Mouse (Mus musculus) 3T3-L1 (cell line): ENCODE measurements around the gene Sh2b2.
"Not testable (repeated sequence)": the region's sequence is repeated elsewhere in the genome, so short reads cannot be mapped to it uniquely, and the experiment has no call there.

Experiments
- DNase-seq: peaks from one replicate; pipeline ENCODE4 v3.0.0-alpha.2; 2015; ENCODE audit warnings: low read depth, low spot score

Sh2b2 gene

GRCm38 (mm10) chr5:136240381-136240780 lies 6.0 kb downstream of the Sh2b2 start:
- no peak for DNase-seq

- no peak for DNase-seq
Measured at GRCm38 (mm10) chr5:136237607-136238006, 8.7 kb downstream of the Sh2b2 start.

GRCm38 (mm10) chr5:136236611-136237010 lies 9.7 kb downstream of the Sh2b2 start:
- DNase-seq: peak; percentile 28

- peak; percentile 22 for DNase-seq
Measured at GRCm38 (mm10) chr5:136230348-136231035, 15.9 kb downstream of the Sh2b2 start.

GRCm38 (mm10) chr5:136226246-136226876 lies 20.0 kb downstream of the Sh2b2 start:
- DNase-seq: no peak

- no peak for DNase-seq
Measured at GRCm38 (mm10) chr5:136218585-136218984, 27.8 kb downstream of the Sh2b2 start.

GRCm38 (mm10) chr5:136217932-136218381 lies 28.4 kb downstream of the Sh2b2 start:
- DNase-seq: no peak

- no peak for DNase-seq
Measured at GRCm38 (mm10) chr5:136217004-136217665, 29.2 kb downstream of the Sh2b2 start.

- DNase-seq: peak; percentile 26
Measured at GRCm38 (mm10) chr5:136215958-136216357, 30.4 kb downstream of the Sh2b2 start.

- DNase-seq: peak; percentile 19
Measured at GRCm38 (mm10) chr5:136215211-136215610, 31.1 kb downstream of the Sh2b2 start.

GRCm38 (mm10) chr5:136213716-136214115 lies 32.6 kb downstream of the Sh2b2 start:
- no peak for DNase-seq

- DNase-seq: no peak
Measured at GRCm38 (mm10) chr5:136212716-136213115, 33.6 kb downstream of the Sh2b2 start.

GRCm38 (mm10) chr5:136211341-136212102 lies 34.8 kb downstream of the Sh2b2 start:
- DNase-seq: not testable (repeated sequence)

- no peak for DNase-seq
Measured at GRCm38 (mm10) chr5:136210549-136210948, 35.8 kb downstream of the Sh2b2 start.

GRCm38 (mm10) chr5:136201832-136202231 lies 44.5 kb downstream of the Sh2b2 start:
- peak; percentile 88 for DNase-seq

- DNase-seq: peak; percentile 57
Measured at GRCm38 (mm10) chr5:136199526-136199925, 46.8 kb downstream of the Sh2b2 start.

GRCm38 (mm10) chr5:136198474-136199391 lies 47.6 kb downstream of the Sh2b2 start, which contains the start of gene Prkrip1:
TSS of gene Prkrip1 (minus strand) at chr5:136198963.
- DNase-seq: peak; percentile 95

- DNase-seq: no peak
Measured at GRCm38 (mm10) chr5:136191870-136192269, 54.5 kb downstream of the Sh2b2 start.

GRCm38 (mm10) chr5:136186723-136187122 lies 59.6 kb downstream of the Sh2b2 start:
- peak; percentile 78 for DNase-seq

GRCm38 (mm10) chr5:136183766-136184165 lies 62.6 kb downstream of the Sh2b2 start:
- DNase-seq: peak; percentile 42

GRCm38 (mm10) chr5:136182830-136183229 lies 63.5 kb downstream of the Sh2b2 start:
- DNase-seq: no peak
